Mouse (Mus musculus) kidney, postnatal 25 days (tissue): ENCODE measurements at regions not wholly inside any gene's neighbourhood (a gene's known extent, or its start where the extent isn't known, plus 50 kb on each side); places are given as distances from the start of the nearest gene placed in this dataset.
A peak's percentile ranks its signal among the peaks of the same experiment; 100 is the strongest.

Source experiments
- DNase-seq, 2 experiments: peaks; one replicate each; pipeline ENCODE4 v3.0.0; 2021; ENCODE audit warnings: mixed read lengths in 2 of 2

DNA sequence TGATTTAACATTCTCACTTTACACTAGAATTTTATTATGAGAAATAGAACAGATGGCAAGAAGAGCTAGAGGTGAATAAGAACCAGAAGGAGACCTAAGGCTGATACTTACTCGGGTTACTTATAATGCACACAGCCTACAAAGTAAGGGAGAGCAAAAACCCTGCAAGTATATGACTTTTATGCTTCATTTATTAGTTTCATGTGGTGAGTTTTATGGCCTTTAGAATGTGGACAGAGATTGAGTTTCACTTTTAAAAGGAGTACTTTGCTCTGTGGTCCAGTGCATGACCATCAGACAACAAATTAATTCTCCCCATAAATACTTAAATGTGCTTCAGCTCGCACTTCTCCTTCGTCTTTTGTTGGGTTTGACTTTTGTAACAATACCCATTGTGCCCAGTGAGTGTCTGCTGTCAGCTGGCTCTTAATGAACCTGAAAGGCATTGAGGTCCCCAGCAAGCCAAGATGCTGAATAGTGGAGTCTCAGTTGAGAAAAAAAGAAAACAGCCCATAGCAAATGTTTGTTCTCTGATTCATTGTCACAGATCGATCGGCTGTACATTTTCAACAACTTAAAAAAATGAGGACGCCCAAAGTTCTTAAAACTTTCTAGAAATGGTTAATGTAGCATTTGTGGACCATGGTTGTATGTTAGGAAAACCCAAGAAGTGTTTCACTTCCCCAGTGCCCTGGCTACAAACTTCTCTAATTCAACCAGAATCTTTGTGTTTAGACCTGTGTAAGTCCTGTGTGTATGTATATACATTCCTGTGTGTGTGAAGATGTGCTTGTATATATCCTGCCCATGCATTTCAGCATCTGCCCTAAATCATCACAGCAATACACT lies 194.5 kb downstream of the Gm5426 start:
- no peak for DNase-seq

DNA sequence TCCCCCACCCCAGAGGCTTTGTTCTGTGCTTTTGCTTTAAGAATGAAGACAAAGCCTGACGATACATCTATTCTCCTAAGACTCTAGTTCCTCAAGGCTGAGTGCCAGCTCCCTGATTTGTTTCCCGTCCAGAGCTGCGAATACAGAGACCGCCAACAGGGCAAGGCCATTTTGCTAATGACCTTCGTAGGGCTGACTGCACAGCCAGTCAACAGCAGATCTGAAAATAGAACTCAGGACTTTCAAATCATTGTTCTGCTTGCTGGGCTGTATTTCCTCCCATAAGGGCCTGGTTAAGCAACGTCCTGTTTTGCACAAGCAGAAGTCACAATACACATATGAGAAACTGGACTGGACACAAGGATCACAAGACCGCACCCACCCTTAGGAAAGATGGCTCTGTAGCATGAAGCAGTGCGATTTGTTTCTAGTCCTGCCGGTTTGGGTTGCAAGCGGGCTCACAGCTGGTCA lies 196.4 kb downstream of the Gm5426 start:
- DNase-seq = peak; percentile 76 to 80

- peak in 1 of 2 experiments; percentile 40 for DNase-seq
Measured at GRCm38 (mm10) chr10:96333224-96333623, 196.8 kb downstream of the Gm5426 start.

DNA sequence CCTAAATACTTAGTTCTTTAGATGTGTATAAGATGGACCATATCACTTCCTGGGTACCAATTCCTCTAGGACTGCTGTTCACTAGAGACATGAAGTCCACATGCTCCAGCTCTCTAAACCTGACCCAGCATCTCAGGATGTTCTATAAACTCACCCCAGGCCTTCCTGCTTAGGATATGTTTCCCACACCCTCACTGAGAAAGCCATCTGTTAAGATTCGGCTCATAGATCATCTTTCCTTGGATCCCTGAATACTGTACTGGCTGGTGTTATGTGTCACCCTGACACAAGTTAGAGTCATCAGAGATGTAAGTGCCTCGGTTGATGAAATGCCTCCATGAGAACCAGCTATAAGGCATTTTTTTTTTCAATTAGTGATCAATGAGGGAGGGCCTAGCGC lies 199.9 kb downstream of the Gm5426 start:
- DNase-seq = no peak

- DNase-seq = no peak
Measured at GRCm38 (mm10) chr10:96337088-96337666, 200.8 kb downstream of the Gm5426 start.

DNA sequence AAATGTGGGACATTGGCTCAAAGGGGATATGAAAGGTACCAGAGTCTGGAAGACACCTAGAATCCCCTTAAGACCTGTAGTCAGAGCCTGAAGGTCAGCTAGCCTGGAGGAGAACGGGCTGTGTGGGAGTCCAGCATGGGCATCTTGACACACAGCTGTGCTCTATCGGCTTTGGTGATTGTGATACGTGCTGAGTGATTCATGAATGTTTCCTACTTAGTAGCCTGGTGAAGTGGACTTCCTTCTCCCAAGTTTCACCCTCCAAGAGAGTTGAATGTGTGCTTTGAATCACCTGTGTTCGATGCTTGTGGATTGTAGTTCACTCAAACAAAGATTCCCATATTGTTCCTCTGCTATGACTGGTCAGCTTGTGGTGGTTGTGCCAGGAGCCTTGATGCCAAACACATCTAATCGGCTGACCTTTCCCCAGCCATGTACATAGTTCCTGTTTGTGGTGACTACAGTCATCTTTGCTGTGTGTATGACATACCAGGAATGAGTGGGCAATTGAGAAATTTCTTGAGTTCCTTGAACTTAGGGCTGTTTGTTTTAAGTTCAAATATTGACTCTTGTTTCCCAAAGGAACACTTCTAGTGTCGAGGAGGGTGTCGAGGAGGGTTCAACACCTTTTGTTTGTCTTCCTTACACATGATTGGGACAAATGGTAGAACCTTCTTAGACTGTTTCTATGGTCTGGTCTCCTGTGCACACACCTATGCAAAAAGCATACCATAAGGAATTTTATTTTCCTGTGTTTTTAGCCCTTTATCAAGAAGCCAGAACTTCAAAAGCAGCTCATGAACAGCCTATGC lies 201.6 kb downstream of the Gm5426 start:
- no peak for DNase-seq

DNA sequence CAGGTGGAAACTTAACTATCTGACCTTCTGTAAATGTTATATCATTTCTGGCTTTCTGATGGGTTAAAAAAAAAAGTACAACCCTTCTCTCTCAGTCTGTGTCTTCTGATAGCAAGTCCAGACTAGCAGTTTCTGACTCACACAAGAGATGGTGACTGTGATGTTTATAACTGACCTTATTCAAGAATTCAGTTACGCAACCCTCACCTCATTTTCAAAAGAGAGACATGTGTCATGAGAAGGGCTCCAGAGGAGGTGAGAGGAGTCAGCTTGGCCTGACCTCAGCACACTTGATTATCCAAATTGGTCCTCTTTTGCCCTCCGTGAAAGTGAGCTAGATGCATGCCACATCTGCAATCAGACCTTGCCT lies 202.2 kb downstream of the Gm5426 start:
- DNase-seq = no peak

GRCm38 (mm10) chr10:96342476-96342875 lies 206.1 kb downstream of the Gm5426 start:
- no peak for DNase-seq

GRCm38 (mm10) chr10:96343666-96344065 lies 207.3 kb downstream of the Gm5426 start:
- DNase-seq = no peak

DNA sequence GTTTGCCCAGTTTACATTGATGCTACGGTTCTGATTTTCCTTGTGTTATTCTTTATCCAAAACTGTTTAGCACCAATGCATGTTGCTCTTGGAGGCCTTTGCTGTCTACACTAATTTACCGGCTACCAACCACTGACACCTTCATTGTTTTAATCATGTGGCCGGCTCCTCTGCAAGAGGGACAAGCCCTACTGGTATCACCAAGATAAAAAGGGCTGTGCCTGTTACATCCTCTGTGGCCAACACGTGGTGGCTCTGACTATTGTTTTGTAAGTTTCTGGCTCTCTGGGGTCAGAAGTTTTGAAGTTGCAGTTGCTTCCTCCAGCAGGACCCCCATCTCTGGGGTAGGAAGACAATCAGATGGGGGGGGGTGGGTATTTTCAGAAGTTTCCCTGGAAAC lies 214.3 kb downstream of the Gm5426 start:
- DNase-seq = no peak

- no peak for DNase-seq
Measured at GRCm38 (mm10) chr10:96351320-96351719, 214.9 kb downstream of the Gm5426 start.

GRCm38 (mm10) chr10:96356980-96357624 lies 220.7 kb downstream of the Gm5426 start:
- DNase-seq = no peak

GRCm38 (mm10) chr10:96357632-96358031 lies 221.2 kb downstream of the Gm5426 start:
- no peak for DNase-seq

DNA sequence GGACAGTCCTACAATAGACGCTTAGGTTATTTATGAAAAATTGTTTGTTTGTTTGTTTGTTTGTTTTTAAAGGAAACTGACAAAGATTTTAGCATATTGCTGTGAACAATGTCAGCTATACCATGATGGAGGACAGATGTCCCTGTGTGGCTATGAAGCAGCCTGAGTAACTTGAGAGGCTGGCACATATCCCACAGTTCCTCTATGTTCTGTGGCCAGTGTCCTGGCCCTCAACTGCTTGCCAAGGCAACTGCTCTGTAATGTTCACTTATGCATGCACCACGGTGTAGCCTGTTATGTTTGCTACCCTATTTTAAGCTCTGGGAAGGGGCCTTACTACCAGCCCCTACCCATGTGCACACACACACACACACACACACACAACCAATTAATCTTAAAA lies 222.6 kb downstream of the Gm5426 start:
- DNase-seq = no peak

- no peak for DNase-seq
Measured at GRCm38 (mm10) chr10:96362211-96362610, 225.8 kb downstream of the Gm5426 start.

GRCm38 (mm10) chr10:96363867-96364266 lies 227.5 kb downstream of the Gm5426 start:
- no peak for DNase-seq

DNA sequence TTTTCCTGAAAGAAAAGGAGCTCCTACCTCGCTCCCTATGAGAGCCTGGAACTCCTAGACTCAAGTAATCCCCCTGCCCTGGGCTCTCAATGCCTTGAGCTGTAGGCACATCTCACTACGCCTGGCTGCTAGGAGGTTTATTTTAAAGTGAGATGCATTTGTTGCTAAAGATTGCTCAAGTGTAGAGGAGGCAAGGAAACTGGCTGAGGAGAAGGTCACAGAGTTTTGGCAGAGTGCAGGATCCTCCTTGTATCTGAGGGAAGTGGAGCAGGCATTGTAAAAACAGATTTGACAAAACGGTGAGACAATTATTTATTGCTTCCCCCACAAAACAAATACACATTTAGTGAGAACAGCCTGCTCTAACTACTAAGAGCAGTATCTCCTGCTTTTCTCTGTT lies 228.7 kb downstream of the Gm5426 start:
- DNase-seq = peak; percentile 8 to 43

DNA sequence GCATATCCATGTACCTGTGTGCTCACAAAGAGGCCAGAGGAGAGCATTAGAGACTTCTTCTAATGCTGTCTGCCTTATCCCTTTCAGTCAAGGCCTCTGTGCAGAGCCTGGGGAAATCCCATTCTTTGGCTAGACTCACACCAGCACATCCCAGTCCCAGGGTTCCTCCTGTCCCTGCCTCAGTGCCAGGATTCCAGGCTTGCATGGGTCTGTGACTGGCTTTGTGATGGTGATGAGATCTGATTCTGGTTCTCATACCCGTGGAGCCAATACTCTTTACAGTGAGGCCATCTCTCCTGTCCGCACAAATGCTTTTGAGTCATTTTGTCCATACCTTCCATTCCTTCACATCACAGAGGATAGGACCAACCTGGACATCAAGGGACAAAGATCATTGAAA lies 230.5 kb downstream of the Gm5426 start:
- DNase-seq = no peak

DNA sequence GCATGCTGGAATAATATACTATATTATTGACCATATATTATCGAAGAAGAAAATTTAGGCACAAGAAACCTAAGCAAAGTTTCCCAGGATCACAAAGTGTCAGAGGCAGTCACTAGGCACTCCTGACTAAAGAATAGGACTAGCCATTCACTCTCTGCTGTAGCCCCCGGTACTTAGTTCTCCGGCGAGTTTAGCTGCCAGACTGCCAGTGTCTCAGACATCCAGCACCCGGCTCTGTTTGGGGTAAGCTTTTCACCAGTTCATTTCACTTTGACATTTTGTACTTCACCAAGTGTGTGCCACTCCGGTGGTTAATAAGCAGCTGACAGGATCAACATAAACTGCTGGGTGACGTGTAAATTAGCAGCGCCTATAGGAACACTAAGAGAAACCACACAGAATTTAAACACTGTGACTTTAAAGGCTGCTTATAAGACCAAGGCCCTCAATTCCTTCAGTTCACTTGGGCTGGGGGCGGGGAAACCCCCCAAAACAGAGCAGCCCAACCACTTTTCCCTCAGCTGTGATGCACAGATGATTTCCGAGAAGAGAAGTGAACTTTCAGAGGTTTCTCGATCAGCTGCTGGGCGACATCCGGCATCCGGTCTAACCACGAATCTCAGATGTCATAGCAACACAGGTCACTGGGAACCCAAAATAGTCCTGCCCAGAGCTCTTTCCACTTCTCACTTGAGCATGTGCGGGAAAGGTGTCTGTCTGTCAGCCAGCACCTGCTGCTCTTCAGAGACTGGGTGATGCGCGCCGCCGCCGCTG lies 234.3 kb downstream of the Gm5426 start:
- DNase-seq = peak in 1 of 2 experiments; percentile 41

DNA sequence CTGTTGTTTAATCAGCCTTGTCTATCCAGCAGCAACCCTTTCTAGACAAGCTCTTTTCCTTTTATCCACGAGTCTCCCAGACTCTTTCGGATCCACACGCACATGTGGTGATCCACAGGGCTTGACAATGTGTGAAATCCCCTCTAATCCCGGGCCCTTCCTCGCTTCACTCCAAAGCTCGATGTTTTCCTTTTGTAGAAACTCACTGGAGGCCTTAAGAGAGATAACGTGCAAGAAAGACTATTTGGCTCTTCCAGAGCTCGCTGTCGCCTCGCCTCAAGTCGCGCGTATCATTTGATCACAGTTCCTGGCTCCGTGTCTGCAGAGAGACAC lies 234.9 kb downstream of the Gm5426 start:
- no peak for DNase-seq

GRCm38 (mm10) chr10:96372616-96373346 lies 236.4 kb downstream of the Gm5426 start:
- no peak for DNase-seq

- no peak for DNase-seq
Measured at GRCm38 (mm10) chr10:96373481-96373880, 237.1 kb downstream of the Gm5426 start.
